Mouse (Mus musculus): ENCODE results near the gene Tacc2.
A peak's percentile ranks its signal among the peaks of the same experiment; 100 is the strongest.

Gene Tacc2

DNA sequence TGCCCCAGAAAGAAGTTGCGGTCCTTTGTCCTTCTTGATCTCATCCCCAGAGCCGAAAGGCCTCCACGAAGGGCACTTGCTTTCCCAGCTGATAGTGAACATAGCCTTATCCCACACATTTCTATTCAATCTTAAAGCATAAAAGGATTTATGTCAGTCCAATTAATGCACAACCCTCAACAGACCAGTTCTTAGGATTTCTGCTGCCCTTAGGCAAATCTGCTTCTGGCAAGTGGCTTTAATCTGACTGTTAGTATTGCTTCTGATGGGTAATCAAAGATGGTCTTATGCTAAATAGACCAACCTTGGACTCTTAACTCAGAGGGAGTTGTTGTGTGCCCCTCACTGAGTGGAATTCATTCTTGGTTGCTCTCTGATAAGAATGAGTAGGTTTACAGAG, 40.4 kb downstream of the Tacc2 start:
- no peak for DNase-seq (ENCODE audit: low spot score)

DNA sequence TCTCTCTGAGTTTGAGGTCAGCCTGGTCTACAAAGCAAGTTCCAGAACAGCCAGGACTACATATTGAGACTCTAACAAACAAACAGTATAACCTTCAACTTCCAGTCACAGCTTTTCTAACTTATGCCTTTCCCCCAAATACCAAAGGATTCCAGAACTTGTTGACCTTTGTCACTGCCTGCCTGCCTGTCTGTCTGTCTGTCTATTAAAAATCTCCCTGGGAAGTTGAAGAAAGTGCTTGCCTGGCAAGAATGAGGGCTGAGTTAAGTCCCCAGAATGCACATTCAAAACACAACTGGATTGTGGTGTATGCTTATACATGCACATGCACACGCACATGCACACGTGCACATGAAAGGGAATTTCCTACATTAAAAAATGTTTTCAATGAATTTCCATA, 43.8 kb downstream of the Tacc2 start:
- DNase-seq (ENCODE audit: low spot score), result no peak

DNA sequence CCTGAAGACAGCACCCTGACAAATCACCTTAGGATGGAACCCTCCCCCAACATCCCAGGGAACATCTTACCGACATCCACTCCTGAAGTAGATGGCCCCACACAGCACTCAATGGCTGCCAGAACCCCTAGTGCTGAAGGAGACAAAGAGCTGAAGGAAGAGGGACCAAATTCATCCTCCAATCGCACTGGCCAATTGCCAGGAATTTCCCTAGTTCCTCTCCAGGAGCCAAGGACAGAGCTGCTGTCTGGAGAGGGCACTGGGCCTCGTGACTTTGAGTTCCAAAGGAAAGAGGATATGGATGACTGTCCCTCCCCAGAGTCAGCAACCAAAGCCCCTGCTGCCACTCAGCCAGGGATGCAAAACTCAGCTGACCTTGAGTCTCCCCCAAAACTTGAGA, 44.7 kb downstream of the Tacc2 start:
- no peak for DNase-seq (ENCODE audit: low spot score)

DNA sequence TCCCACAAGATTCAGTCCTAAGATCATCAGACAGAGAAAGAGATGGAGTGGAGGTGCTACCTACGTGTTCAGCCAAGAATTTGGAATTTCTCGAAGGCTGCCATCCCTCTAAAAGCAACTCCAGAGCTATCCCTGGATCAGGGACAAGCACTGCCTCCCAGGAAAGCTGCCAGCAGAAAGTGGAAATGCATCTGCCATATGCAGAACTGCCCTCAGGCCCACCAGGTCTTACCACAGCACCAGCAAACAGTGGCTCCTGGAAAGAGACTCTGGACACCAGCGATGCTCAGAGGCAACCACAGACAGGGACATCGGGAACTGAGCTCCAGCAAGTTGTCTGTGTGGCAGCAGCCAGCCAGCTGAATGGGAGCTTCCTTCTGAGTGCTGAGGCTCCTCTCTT, 45.1 kb downstream of the Tacc2 start:
- no peak for DNase-seq (ENCODE audit: low spot score)

DNA sequence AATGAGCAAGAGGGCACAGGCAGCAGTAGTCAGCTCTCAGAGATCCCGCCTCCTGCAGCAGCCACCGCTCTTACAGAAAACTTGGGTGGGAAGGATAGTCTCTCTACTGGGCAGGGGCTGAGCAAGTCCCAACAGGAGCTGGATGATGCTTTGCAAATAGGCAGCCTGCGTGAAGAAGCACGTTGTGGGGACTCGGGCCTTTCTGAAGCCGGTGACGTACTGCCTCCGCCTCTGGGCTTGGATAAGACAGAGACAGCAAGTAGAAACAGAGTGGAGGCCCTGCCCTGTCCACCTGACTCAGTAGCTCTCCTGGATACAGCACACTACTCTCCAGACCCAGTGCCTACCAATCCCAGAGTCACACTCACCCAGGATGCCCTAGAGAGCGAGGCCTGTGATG, 47.1 kb downstream of the Tacc2 start:
- DNase-seq (ENCODE audit: low spot score), result no peak

DNA sequence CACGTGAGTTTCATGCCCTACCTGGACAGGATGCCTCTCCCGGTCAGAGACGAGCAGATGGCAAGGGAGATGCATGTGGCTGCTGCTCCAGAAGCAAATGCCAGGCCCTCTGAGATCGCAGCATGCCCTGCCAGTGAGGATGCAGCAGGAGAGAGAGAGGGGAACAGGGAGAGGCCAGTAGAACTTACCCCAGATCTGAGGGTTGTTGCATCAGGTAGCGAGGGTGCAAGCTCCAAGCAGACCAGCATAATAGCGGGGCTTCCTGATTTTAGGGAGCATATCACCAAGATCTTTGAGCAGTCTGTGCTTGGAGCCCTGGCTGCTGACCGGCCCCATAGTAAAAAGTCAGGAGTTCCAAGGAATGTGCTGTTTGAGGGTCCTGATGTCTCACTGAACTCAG, 48.1 kb downstream of the Tacc2 start:
- DNase-seq (ENCODE audit: low spot score), result no peak

DNA sequence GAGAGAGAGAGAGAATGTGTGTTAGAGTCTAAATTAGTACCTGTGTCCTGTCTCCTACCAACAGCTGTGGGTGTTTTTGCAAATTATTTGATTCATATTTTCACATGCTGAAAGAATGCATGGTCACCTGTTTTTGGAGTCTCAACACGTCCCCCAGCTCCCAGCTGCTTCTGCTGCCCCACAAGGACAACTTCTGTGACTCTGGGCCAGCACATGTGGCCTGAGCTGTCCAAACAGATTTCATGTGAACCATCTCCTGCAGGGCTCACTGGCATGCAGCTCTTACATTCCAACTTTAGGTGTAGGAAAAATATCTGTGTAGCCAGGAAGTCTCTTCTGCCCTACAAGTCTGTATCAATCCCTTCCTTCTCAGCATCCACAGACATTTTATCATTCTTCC, 51.4 kb downstream of the Tacc2 start:
- DNase-seq (ENCODE audit: low spot score), result no peak

DNA sequence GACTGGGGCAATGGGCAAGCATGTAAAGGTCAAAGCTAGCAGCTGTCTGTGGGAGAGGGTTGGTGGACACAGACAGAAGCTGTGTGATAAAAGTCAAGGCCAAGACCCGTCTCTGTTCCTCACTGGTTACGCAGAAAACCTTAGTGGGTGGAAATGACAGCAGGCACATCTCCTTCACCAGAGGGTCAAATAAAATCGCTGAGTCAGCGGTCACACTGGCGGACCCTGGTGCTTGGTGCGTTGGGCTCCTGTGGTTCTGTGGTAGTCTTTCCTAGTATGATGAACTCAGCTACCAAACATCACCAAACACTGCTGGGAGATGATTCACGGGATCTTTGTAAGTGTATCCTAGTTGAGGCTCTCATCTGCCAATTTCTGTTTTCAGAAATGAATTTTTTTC, 52.8 kb downstream of the Tacc2 start:
- DNase-seq (ENCODE audit: low spot score), result no peak

DNA sequence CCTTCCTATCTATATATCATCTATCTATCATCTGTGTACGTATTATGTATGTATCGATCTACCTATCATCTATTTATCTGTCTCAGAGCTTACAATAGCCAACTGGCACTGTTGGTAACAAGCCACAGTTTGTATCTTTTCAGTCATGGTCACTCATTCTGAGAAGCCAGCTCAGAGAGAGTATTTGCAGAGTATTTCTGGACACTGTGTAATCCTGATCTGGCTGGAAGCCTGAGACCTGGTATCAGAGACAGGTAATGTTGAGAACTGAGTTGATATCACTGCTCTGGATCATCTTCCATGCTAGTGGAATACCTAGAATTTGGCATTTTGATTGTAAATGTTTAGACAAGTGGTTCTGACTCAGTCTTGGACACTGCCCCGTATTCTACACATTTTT, 53.7 kb downstream of the Tacc2 start:
- no peak for DNase-seq (ENCODE audit: low spot score)

DNA sequence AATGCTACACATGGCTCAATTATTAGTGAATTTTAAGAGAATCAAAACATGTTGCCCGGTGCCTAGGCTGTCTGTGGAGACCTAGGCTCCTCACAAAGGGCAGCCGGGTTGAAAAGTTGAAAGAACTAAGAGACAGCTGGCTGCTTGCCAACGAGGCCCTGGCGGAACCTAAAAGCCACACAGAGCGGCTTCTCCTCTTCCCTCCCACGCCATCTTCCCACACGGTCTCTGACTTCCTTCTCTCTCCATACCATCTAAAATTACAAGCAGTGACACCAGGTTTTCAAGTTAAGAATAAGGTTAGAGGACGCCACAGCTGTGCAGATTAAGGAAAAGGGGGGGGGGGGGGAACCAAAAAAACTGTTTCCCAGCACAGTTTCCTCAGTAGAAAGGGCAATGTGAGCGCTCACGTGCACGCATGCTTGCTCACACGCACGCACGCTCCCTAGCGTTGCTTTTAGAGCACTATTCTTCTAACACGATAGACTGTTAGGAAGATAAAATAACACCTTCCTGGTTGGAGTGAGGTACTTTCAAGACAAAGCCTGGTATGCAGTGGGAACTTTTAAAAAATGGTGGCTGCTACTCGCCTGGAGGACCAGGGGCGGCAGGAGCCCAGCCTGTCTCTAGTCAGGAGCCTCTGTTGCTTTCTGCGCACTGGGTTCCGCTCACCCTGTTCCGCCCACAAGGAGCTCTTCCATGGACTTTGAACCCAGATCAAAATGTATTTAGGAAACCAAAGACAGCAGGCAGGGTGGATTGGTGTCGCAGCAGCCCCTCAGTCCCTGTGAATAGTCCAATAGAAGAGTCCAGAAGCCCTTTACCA, 54.5 kb downstream of the Tacc2 start:
- DNase-seq (ENCODE audit: low spot score), result peak; percentile 52

DNA sequence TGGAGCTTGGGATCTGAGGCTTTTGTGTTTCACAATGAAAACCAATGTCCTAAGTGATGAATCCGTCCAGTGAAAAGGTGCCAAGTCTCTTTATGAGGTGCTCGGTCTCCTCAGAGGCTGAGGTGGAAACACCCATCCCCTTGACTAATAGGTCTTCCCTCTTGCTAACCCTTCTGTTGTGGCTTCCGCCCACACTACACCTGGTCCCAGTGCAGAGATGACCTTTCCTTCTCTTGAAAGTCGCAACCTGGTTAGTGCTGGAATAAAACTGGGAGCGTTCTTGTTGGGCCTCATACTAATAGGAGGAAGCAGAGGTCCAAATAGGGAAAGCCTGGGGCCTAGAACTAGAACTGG, 55.1 kb downstream of the Tacc2 start:
- no peak for DNase-seq (ENCODE audit: low spot score)

DNA sequence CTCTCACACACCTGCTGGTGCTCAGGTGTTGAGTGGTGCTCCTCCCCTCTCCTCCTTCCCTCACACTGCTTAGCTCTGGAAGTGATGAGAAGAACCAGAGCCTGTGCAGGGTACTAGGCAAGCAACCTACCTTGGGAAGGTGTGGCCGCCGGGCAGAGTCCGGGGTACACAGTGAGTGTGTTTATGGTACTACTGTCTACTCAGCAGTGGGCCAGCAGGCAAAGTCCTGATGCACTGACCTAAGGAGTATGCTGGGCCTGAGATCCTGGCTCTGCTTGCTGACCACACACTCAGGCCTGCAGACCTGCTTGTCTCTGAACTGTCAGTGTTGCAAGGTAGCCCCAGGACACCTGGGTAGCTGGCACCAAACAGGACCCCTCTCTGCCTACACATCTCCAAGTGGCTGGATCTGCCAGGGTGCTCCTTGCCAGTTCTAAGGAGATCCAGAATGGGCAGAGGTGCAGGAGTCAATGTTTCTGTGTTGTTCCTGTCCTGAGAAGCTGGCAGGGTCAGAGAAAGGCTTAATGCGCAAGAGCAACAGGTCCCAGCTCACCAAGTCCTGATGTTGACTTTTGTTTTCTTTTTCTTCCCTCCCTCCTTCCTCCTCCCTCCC, 57.1 kb downstream of the Tacc2 start:
- no peak for DNase-seq (ENCODE audit: low spot score)

DNA sequence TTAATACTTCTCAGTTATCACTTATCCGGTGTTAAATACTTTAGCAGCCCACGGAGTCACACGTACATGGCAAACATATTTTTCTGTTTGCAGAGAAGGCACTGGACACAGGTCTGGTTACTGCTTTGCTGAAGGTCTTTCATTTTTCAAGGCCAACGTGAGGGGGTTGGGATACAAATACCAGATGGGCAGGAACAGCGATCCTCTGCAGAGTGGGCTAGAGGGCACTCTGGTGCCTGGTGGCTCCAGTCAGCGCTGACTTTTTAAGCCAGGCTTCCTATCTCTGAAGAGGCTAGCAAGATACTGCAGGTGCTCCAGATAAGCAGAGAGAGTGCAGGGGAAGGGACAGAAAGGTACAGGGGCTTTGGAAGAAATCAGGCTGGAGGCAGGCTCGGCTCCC, 58.0 kb downstream of the Tacc2 start:
- no peak for DNase-seq (ENCODE audit: low spot score)

DNA sequence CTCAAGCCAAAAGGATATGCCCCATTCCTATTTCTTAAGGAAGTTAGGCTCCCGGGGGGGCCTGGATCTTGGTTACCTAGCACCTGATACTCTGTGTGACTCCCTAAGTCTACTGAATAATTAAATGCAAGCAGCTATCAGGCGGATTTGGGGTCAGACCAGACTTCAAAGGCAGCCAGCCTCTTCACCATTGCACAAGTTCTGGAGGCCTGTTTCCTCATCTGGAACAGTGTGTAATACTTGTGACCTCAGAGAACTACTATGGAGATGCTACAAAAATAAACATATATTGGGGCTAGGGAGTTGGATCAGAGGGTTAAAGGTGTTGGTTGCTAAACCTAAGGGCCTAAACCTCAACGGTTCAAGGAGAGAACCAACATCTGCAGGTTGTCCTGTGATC, 59.0 kb downstream of the Tacc2 start:
- no peak for DNase-seq (ENCODE audit: low spot score)

DNA sequence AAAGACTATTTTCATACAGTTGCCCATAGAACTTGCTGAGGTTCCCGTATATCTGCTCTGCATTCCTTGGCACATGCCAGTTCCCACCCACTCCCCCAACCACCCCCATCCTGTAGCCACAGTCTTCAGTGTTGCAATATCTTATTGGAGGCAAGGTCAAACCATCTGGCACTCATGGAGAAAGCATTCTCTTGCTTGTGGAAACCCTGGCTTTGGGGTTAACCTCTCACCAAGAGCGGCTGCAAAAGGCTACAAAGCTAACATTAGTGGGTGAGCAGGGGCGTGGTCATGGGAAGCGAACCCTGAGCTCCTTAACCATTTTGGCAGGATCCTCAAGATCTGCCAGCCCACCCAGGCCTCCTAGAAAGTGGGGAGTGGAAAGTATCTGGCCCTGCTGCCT, 59.7 kb downstream of the Tacc2 start:
- no peak for DNase-seq (ENCODE audit: low spot score)

DNA sequence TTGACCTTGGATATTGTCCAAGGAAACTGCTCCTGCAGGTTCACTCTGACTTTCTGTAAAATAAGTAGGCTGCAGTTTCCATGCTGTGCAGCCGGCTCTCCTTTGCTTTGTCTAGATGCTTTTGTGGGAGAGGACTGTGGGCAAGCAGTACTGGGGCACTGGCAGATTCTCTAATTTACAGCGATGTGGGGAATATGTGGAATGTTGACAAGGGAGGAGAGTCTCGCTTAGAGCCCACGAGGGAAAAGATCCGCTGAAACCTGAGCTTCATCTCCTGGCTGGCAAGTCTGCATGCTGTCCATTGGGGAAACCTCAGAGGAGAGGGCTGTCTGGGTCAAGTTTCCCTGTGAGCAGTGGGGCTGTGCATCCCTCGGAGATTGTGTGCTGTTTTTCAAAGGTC, 60.6 kb downstream of the Tacc2 start:
- no peak for DNase-seq (ENCODE audit: low spot score)

DNA sequence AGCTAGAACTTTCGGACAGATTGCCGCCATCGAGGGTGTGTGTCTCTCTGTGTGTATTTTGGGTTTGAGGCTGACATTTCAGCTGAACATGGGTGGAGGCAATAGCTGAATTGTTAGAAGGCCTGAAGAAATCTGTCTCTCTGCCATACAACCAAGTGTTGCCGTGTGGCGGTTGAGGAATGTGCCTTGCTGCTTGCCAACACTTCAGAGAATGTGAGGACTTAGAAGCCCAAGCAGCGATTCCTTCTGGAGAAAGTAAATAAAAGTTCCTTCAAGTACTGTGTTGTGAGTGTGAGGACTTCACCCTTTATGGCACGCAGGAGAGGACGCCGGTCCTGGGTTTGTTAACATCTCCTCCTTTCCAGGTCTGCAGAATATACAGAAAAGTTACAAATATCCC, 63.4 kb downstream of the Tacc2 start:
- DNase-seq (ENCODE audit: low spot score), result no peak

DNA sequence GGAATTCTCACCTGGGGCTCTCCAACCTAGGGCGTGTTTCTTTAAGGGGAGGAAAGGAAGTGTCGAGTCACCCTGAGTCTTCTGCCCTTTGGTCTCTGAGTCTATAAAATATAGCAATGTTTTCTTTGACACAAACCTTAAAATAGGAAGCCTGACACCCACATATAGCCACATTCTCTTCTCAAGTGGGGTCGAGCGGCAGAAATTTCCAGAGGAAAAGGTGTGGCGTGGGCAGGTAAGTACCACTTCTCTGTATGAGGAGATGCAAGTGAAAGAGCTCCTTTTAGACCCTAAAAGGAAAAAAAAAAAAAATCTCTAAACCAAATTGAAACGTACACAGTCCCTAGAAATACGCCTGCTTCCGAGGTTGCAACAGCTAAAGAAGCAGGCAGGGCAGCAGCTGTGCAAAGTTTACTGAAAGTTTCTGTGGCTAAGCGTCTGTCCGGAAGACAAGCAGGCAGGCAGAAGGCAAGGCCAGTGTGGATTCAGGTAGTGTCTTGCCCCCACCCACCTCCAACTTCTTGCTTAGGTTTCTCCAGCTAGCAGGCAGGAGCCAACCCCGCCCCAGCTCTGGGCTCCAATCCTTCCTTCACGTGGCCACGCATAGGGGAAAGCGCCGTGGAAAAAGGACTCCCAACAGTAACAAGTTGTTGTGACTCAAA, 68.2 kb downstream of the Tacc2 start:
- no peak for DNase-seq (ENCODE audit: low spot score)

DNA sequence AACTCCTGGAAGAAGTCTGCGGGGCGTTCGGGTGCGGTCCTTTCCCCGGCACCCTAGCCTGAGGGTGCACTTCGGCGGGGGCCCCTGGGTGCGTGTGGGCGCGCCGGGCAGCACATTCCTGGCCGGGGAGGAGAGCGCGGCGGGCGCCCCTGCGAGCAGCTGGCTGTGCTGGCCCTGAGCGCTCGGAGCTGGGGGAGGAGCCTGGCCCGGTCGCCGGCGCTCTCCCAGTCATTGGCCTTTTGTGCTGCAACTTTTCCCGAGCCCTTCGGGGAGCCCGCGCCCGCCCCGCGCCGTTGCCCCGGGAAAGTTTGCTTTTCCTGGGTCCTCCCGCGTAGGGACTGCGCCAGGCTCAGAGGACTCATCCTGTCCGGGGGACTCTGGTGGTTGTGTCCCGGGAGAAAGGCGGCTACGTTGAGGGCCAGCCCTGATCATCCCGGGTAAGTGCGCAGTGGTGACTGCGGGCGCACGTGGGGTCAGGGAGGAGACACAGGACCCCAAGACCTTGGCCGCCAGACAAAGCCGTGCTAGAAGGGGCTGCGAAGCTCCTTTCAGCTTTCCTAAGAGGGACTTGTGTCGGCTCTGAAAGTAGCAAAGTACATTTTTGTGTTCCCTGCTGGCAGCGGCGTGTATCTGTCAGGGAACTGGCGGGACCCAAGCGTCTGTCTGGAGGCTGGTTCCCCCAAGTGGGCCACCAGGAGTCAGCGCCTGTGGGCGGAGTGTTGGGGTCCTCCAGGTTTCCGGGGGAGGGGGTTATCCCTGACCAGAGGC, 68.9 kb downstream of the Tacc2 start:
- peak; percentile 71 for DNase-seq (ENCODE audit: low spot score)

DNA sequence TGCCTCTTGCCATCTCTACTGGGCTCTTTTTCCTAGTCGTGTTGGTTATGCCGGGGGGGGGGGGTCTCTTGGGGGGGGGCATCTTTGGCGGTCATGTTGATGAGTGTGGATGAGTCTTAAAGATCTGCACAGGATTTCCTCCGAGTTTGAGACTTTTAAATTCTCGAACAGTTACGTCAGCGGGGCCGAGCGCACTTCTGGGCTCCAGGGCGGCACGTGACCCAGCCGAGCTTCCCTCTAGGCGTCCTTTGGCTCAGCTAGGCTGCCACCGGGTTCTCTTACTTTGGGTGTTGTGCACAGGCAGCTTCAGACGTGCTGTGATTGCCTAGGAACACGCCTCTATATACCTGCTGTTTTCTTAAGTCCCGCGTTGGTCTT, 69.5 kb downstream of the Tacc2 start:
- DNase-seq (ENCODE audit: low spot score), result peak; percentile 49

DNA sequence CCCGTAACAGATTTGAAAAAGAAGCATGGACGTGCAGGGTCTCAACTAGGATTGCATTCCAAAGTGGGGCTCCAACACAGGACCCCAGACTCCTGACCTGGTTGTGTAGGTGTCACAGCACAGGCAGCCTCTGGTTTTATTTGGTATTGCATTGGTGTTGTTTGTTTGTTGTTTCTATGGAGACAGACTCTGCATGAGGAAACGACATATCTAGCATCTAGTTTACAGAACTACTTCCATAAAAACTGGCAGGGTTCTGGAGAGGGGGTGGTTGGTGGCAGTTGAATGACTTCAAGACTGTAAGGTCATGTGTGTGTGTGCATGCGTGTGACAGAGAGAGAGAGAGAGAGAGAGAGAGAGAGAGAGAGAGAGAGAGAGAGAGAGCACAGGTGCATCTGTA, 70.8 kb downstream of the Tacc2 start:
- no peak for DNase-seq (ENCODE audit: low spot score)

DNA sequence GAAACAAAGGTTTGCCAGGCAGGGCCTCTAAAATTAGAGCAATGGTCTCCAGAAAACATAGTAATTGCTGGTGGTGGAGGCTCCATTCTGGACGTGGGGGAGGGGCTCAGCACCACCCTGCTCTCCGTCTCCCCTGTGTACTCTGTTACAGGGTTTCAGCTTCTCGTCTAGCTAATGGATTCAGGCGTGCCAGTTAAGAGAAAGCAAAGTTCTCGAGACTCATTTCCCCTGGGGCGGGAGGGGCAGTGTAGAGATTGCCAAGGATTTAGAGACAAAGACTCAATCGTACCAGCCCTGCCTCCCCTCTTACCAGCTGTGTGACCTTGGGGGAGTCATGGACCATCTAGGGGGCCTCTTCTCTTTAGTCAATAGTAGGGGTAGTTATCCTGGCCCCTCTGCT, 72.0 kb downstream of the Tacc2 start:
- no peak for DNase-seq (ENCODE audit: low spot score)

DNA sequence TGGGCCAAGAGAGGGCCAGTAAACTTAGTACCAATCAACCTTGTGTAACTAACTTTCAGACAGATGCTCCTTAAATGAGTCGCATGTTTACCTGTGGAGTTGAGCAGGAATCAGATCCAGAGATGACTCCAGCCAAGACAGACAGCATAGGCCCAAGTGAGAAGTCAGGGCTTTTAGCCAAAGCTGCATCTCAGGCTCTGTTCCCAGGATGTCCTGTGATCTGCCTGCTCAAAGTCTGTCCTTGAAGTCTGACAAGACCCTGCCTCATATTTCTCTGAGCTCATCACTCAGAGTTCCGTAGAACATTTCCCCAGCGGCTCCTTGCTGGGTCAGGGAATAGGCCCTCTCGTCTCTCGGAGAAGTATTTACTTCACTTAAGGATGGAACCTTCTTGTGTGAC, 73.4 kb downstream of the Tacc2 start:
- no peak for DNase-seq (ENCODE audit: low spot score)

All from ovary, postnatal 14 days (tissue).